Mouse (Mus musculus): ENCODE data around the gene Usf3.

Usf3 gene

GRCm38 (mm10) chr16:44172297-44173154, 520 bp upstream of the Usf3 start:
- DNase-seq (ENCODE audit: low read depth, low spot score), result peak; percentile 90

GRCm38 (mm10) chr16:44173966-44174530, 1.0 kb downstream of the Usf3 start:
- DNase-seq (ENCODE audit: low read depth, low spot score), result no peak

- no peak for DNase-seq (ENCODE audit: low read depth, low spot score)
Observed at GRCm38 (mm10) chr16:44175001-44175400, 2.0 kb downstream of the Usf3 start.

- DNase-seq (ENCODE audit: low read depth, low spot score), result no peak
Observed at GRCm38 (mm10) chr16:44176511-44176910, 3.5 kb downstream of the Usf3 start.

- DNase-seq (ENCODE audit: low read depth, low spot score), result no peak
Observed at GRCm38 (mm10) chr16:44178555-44178954, 5.5 kb downstream of the Usf3 start.

- DNase-seq (ENCODE audit: low read depth, low spot score), result no peak
Observed at GRCm38 (mm10) chr16:44182597-44182996, 9.6 kb downstream of the Usf3 start.

GRCm38 (mm10) chr16:44184769-44185168, 11.7 kb downstream of the Usf3 start:
- no peak for DNase-seq (ENCODE audit: low read depth, low spot score)

- no peak for DNase-seq (ENCODE audit: low read depth, low spot score)
Observed at GRCm38 (mm10) chr16:44187172-44187571, 14.1 kb downstream of the Usf3 start.

- DNase-seq (ENCODE audit: low read depth, low spot score), result no peak
Observed at GRCm38 (mm10) chr16:44188766-44189165, 15.7 kb downstream of the Usf3 start.

GRCm38 (mm10) chr16:44190032-44190431, 17.0 kb downstream of the Usf3 start:
- no peak for DNase-seq (ENCODE audit: low read depth, low spot score)

- DNase-seq (ENCODE audit: low read depth, low spot score), result no peak
Observed at GRCm38 (mm10) chr16:44190968-44191367, 17.9 kb downstream of the Usf3 start.

- DNase-seq (ENCODE audit: low read depth, low spot score), result no peak
Observed at GRCm38 (mm10) chr16:44199066-44199703, 26.1 kb downstream of the Usf3 start.

GRCm38 (mm10) chr16:44200146-44200545, 27.1 kb downstream of the Usf3 start:
- no peak for DNase-seq (ENCODE audit: low read depth, low spot score)

- DNase-seq (ENCODE audit: low read depth, low spot score), result no peak
Observed at GRCm38 (mm10) chr16:44204331-44204730, 31.3 kb downstream of the Usf3 start.

GRCm38 (mm10) chr16:44205973-44206372, 32.9 kb downstream of the Usf3 start:
- DNase-seq (ENCODE audit: low read depth, low spot score), result no peak

GRCm38 (mm10) chr16:44210156-44211053, 37.4 kb downstream of the Usf3 start:
- no peak for DNase-seq (ENCODE audit: low read depth, low spot score)

GRCm38 (mm10) chr16:44211054-44211414, 38.0 kb downstream of the Usf3 start:
- DNase-seq (ENCODE audit: low read depth, low spot score), result no peak

GRCm38 (mm10) chr16:44212703-44213102, 39.7 kb downstream of the Usf3 start:
- no peak for DNase-seq (ENCODE audit: low read depth, low spot score)

GRCm38 (mm10) chr16:44215513-44215912, 42.5 kb downstream of the Usf3 start:
- no peak for DNase-seq (ENCODE audit: low read depth, low spot score)

- DNase-seq (ENCODE audit: low read depth, low spot score), result no peak
Observed at GRCm38 (mm10) chr16:44216417-44216816, 43.4 kb downstream of the Usf3 start.

- DNase-seq (ENCODE audit: low read depth, low spot score), result no peak
Observed at GRCm38 (mm10) chr16:44221463-44221862, 48.4 kb downstream of the Usf3 start.
